Mouse (Mus musculus) CH12.LX (cell line): ENCODE results near the gene Galr2. TPM values are rescaled to one million over a fixed set of nuclear protein-coding genes. Genes with fewer than 3 reads are reported as not detected.

Experiments
- DNase-seq: peaks from one replicate; pipeline ENCODE4 v3.0.0-alpha.2; 2013; ENCODE audit errors: extremely low read depth
- H3K27ac ChIP-seq: 2 replicates; pipeline ENCODE4 v1.5.1; 2012; ENCODE audit warnings: low read depth, mild to moderate bottlenecking, control low read depth, moderate library complexity; ENCODE audit not compliant: insufficient read depth
- H3K27me3 ChIP-seq: replicated peaks from 2 replicates; pipeline ENCODE3; 2012; ENCODE audit warnings: inconsistent platforms
- H3K36me3 ChIP-seq, 2 experiments: replicated peaks in 1 of 2; 2 replicates each; pipeline versions ENCODE3 to v1.6.1; 2012; ENCODE audit warnings: inconsistent platforms in 1 of 2, low read length in 1 of 2, mild to moderate bottlenecking in 1 of 2, mixed read lengths in 1 of 2, moderate library complexity in 1 of 2; ENCODE audit not compliant: control insufficient read depth in 1 of 2, insufficient read depth in 1 of 2
- H3K4me1 ChIP-seq, 2 experiments: 2 replicates each; pipeline ENCODE4 v1.6.1; 2012; ENCODE audit warnings: inconsistent platforms in 1 of 2, moderate library complexity in 1 of 2; ENCODE audit not compliant: insufficient read depth in 2 of 2, control insufficient read depth in 1 of 2
- H3K4me2 ChIP-seq: 2 replicates; pipeline ENCODE4 v1.6.1; 2012; ENCODE audit warnings: low read depth, mild to moderate bottlenecking, control low read depth; ENCODE audit not compliant: poor library complexity, insufficient read depth, severe bottlenecking
- H3K4me3 ChIP-seq, 3 experiments: fragments of 150-350 bp in 1 of 3; sonication (generic) in 1 of 3; replicated peaks in 1 of 3; 2 replicates each; pipeline versions ENCODE3 to v1.5.1; 2011 to 2012; ENCODE audit warnings: low read depth in 2 of 3, low read length in 2 of 3, mild to moderate bottlenecking in 2 of 3, moderate library complexity in 2 of 3, control low read depth in 1 of 3, improper control_type of control experiment in 1 of 3, inconsistent platforms in 1 of 3, mixed read lengths in 1 of 3; ENCODE audit not compliant: poor library complexity in 1 of 3
- H3K79me2 ChIP-seq: replicated peaks from 2 replicates; pipeline ENCODE4 v1.6.1; 2012; ENCODE audit warnings: mild to moderate bottlenecking, moderate library complexity; ENCODE audit not compliant: control insufficient read depth, poor library complexity, insufficient read depth, severe bottlenecking; ENCODE audit errors: extremely low read depth
- H3K9ac ChIP-seq: 2 replicates; pipeline ENCODE4 v1.6.1; 2012; ENCODE audit warnings: low read depth, mild to moderate bottlenecking, control low read depth, moderate library complexity; ENCODE audit not compliant: insufficient read depth
- H3K9me3 ChIP-seq: replicated peaks from 2 replicates; pipeline ENCODE3; 2012; ENCODE audit warnings: low read length, inconsistent platforms, mixed read lengths
- CHD1 ChIP-seq: IDR thresholded peaks from 2 replicates; pipeline ENCODE4 v1.6.1; 2012; ENCODE audit warnings: low read depth, low read length, improper control_type of control experiment, inconsistent platforms
- ELF1 ChIP-seq: IDR thresholded peaks from 2 replicates; pipeline ENCODE4 v1.6.1; 2014; ENCODE audit warnings: low read depth, mild to moderate bottlenecking, inconsistent platforms, low read length, improper control_type of control experiment
- EP300 ChIP-seq: IDR thresholded peaks from 2 replicates; pipeline ENCODE4 v1.6.1; 2011; ENCODE audit warnings: low read length, improper control_type of control experiment
- ETS1 ChIP-seq: conservative IDR thresholded peaks from 2 replicates; pipeline ENCODE4 v1.6.1; 2012; ENCODE audit warnings: low read depth, mild to moderate bottlenecking, inconsistent platforms, low read length, improper control_type of control experiment, moderate library complexity
- IRF4 ChIP-seq: IDR thresholded peaks from 2 replicates; pipeline ENCODE4 v1.6.1; 2014; ENCODE audit warnings: low read depth, mild to moderate bottlenecking, inconsistent platforms, low read length, improper control_type of control experiment
- MAFK ChIP-seq: IDR thresholded peaks from 2 replicates; pipeline ENCODE4 v1.6.1; 2011; ENCODE audit warnings: low read length, improper control_type of control experiment; ENCODE audit not compliant: insufficient replicate concordance
- MXI1 ChIP-seq: IDR thresholded peaks from 2 replicates; pipeline ENCODE4 v1.6.1; 2011; ENCODE audit warnings: mild to moderate bottlenecking, low read depth, low read length, improper control_type of control experiment
- NELFE ChIP-seq: IDR thresholded peaks from 2 replicates; pipeline ENCODE4 v1.6.1; 2011; ENCODE audit warnings: low read depth, low read length, improper control_type of control experiment
- NRF1 ChIP-seq: IDR thresholded peaks from 2 replicates; pipeline ENCODE4 v1.6.1; 2014; ENCODE audit warnings: low read depth, mild to moderate bottlenecking, inconsistent platforms, low read length, improper control_type of control experiment, moderate library complexity
- POLR2A ChIP-seq: IDR thresholded peaks from 2 replicates; pipeline ENCODE4 v1.6.1; 2011; ENCODE audit warnings: low read depth, mild to moderate bottlenecking, improper control_type of control experiment, low read length
- TCF12 ChIP-seq: IDR thresholded peaks from 2 replicates; pipeline ENCODE4 v1.6.1; 2014; ENCODE audit warnings: low read depth, mild to moderate bottlenecking, inconsistent platforms, low read length, improper control_type of control experiment
- UBTF ChIP-seq: IDR thresholded peaks from 2 replicates; pipeline ENCODE4 v1.6.1; 2012; ENCODE audit warnings: low read depth, mild to moderate bottlenecking, inconsistent platforms, low read length, improper control_type of control experiment, moderate library complexity
- ZMIZ1 ChIP-seq: IDR thresholded peaks from 2 replicates; pipeline ENCODE4 v1.6.1; 2012; ENCODE audit warnings: low read depth, mild to moderate bottlenecking, inconsistent platforms, low read length, improper control_type of control experiment
- dilution Hi-C: fragments of 300-500 bp; cut with MboI; formaldehyde crosslinking; loops from 2 replicates; pipeline ENCODE4 v1.14.3; 2020; ENCODE audit warnings: low sequenced_read_pairs; ENCODE audit not compliant: extremely low pct_unique_long_range_greater_than_20kb, extremely low pct_ligation_motif_present
- in situ Hi-C: fragments of 300-500 bp; cut with MboI; formaldehyde crosslinking; loops from 3 replicates; pipeline ENCODE4 v1.14.3; 2019; ENCODE audit warnings: low sequenced_read_pairs, low pct_ligation_motif_present, low pct_unique_long_range_greater_than_20kb, mixed read lengths
- polyA plus RNA-seq: library from polyadenylated mRNA; unstranded; fragments of >175 nt; gene quantifications from 2 replicates; pipeline ENCODE4 v1.2.1, GENCODE M21; 2012; ENCODE audit warnings: low read depth; ENCODE audit not compliant: insufficient read length
- total RNA-seq, 2 experiments: library from RNA; depleted of rRNA; stranded (reverse); fragments of 300-350 nt in 1 of 2; fragments of >200 nt in 1 of 2; gene quantifications; 2 replicates each; pipeline ENCODE4 v1.2.3; 2012 to 2014

The Galr2 gene
- total and polyA plus RNA-seq, 3 experiments = 0.21 to 1.6 (median 0.85) TPM

DNA sequence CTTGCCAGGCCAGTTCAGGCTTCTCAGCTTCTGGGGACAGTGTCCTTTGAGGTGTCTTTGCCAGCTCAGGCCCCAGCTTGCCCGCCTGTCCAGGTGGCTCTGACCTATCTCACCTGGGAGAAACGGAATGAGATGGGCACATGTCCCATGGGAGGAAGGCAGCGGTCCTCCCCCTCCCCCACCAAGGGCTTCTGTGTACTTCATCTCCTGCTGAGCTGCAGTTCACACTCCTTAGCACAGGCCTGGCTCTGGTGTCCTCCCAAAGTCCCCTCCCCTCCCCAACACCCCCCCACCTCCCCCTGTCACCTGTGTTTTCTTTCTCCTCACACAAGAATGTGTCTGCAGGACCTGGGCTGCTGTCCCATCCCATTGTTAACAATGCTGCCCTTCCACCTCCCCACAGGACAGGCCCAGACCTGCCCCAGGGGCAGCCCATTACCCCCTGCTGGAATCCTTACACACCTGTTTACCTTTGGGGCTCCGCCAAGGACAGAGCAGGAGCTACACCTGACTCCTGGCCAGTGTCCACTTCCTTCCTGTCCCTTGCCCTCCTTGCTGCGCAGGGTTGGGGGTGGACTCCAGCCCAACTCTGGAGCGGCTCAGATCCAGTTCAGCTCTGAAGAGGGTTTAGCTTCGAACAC lies 46.3 kb downstream of the Galr2 start:
- in situ Hi-C loops (loop anchor here (10.0 kb wide), 1 partner anchor 208 kb away; the partner anchor contains the start of gene Sphk1), dilution Hi-C loops (no loop called here)
- Histone ChIP-seq H3K4me3 (no peak overlapping the region), H3K9ac (no peak overlapping the region), H3K4me2 (no peak overlapping the region), H3K27ac (no peak overlapping the region), H3K36me3 (no peaks in the 10 kb centered on the region), H3K9me3 (no peaks in the 10 kb centered on the region), H3K4me1 (peaks cover 36 to 57% of the 10 kb centered on the region in 2 experiments), H3K27me3 (no peaks in the 10 kb centered on the region), H3K79me2 (no peaks in the 10 kb centered on the region)
- DNase-seq = no peak
- no peak; the same call in 1 of the 2 replicates for TF ChIP-seq IRF4
- TF ChIP-seq CHD1 = peak; percentile 86; the same call in 1 of the 2 replicates
- TF ChIP-seq TCF12 = peak; percentile 23; the same call in 1 of the 2 replicates

DNA sequence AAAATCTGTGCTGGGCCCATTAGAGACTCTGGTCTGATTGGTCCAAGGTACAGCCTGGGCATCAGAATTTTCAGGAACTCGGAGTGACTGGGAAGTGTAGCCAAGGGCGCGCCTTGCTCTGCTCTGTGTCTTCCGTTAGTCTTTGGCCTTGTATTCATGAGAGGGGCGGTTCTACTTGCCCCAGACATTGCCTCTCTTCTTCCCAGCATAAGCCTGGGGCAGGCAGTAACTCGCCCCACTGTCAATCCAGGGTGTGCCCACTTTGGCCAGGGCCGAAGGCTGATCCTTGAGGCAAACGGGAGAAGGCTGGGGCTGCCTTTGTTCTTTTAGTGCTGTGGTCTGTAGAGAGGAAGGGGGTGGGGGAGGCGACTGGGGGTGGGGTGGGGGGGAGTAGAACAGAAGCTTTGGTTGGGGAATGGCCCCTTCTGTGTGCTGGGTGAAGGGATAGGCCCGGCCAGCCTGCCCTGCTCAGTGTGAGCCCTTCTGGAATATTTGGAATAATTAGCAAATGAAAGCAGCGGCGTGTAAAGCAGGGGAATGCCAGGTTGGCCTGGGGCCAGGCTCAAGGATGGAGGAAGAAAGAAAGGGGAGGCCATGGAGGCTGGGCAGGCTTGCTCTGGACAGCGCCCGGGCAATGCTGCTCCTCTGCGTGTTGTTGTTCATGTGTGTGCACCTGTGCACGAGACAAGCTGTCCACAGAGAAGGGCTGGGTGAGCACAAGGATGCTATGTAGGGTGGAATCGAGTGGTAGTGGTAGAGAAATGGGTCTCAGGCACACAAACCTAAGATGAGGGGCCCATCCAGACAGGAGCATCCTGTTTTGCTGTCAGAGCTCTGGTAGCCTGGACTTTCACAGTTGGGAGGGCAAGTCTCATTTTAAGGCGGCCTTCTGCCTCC lies 48.8 kb downstream of the Galr2 start:
- TF ChIP-seq MAFK (no peak), CHD1 (0 out of 2 replicates have a peak, but pooled peaks have one; percentile 32), ZMIZ1 (no peak), NELFE (0 out of 2 replicates have a peak, but pooled peaks have one; percentile 11), IRF4 (0 out of 2 replicates have a peak, but pooled peaks have one; percentile 33), MXI1 (0 out of 2 replicates have a peak, but pooled peaks have one; percentile 32), POLR2A (0 out of 2 replicates have a peak, but pooled peaks have one; percentile 22), EP300 (no peak), UBTF (0 out of 2 replicates have a peak, but pooled peaks have one; percentile 38), NRF1 (0 out of 2 replicates have a peak, but pooled peaks have one; percentile 8), TCF12 (0 out of 2 replicates have a peak, but pooled peaks have one; percentile 13), ETS1 (no peak), ELF1 (no peak)
- in situ Hi-C loops (loop anchor here (10.0 kb wide), 1 partner anchor 205 kb away; the partner anchor contains the start of gene Sphk1), dilution Hi-C loops (no loop called here)
- H3K27me3 ChIP-seq = peaks cover 9% of the 10 kb centered on the region
- H3K36me3 ChIP-seq = no peaks in the 10 kb centered on the region
- H3K4me3 ChIP-seq = peak overlapping the region in 1 of 3 experiments; percentile 29
- no peak for DNase-seq
- H3K27ac ChIP-seq = peak overlapping the region; percentile 94
- peaks cover 40 to 63% of the 10 kb centered on the region in 2 experiments for H3K4me1 ChIP-seq
- no peaks in the 10 kb centered on the region for H3K9me3 ChIP-seq
- no peaks in the 10 kb centered on the region for H3K79me2 ChIP-seq
- H3K4me2 ChIP-seq = peak overlapping the region; percentile 22
- H3K9ac ChIP-seq = peak overlapping the region; percentile 24
